Mouse (Mus musculus): Measurements from ENCODE around the gene Atox1. TPM values are rescaled to one million over a fixed set of nuclear protein-coding genes. Genes with fewer than 3 reads are reported as not detected.

The Atox1 gene
- polyA plus RNA-seq, 1 experiment from 2014 or later: 507 TPM

- H3K36me3 ChIP-seq (ENCODE audit: control insufficient read depth, insufficient read depth, low read length): peaks cover 19% of the 10 kb centered on the region
These were observed 14.5 kb downstream of the Atox1 start for GRCm38 (mm10) chr11:55446579-55446978.

GRCm38 (mm10) chr11:55444772-55445171, 16.3 kb downstream of the Atox1 start:
- 0 out of 2 replicates have a peak, but pooled peaks have one; percentile 15 for ATAC-seq (ENCODE audit: insufficient number of reproducible peaks, insufficient read depth, low FRiP score, low read depth)
- Histone ChIP-seq H3K36me3 (ENCODE audit: control insufficient read depth, insufficient read depth, low read length) (peaks cover 9% of the 10 kb centered on the region; the same call in 1 of the 2 replicates), H3K4me2 (replicated peaks; ENCODE audit: low read depth, low read length) (no peak overlapping the region), H3K27ac (ENCODE audit: low read length) (peak overlapping the region; percentile 55; the same call in 1 of the 2 replicates), H3K9me3 (ENCODE audit: control insufficient read depth, low read depth, low read length) (no peaks in the 10 kb centered on the region), H3K4me3 (ENCODE audit: low read depth, low read length) (no peak overlapping the region), H3K27me3 (ENCODE audit: control insufficient read depth, insufficient read depth, low read length) (no peaks in the 10 kb centered on the region), H3K9ac (replicated peaks; ENCODE audit: low read depth, low read length) (no peak overlapping the region), H3K4me1 (ENCODE audit: control insufficient read depth, insufficient read depth, low read length) (0 out of 2 replicates have a peak, but pooled peaks cover 3% of the 10 kb centered on the region)
- 0% methylated on average over 1 of the region's 1 CpGs for WGBS

More at GRCm38 (mm10) chr11:55446579-55446978, 14.5 kb downstream of the Atox1 start:
- no peaks in the 10 kb centered on the region for H3K9me3 ChIP-seq (ENCODE audit: control insufficient read depth, low read depth, low read length)
- 13% methylated on average over 4 of the region's 4 CpGs for WGBS
- peak overlapping the region; percentile 66; the same call in 1 of the 2 replicates for H3K27ac ChIP-seq (ENCODE audit: low read length)
- H3K4me2 ChIP-seq (replicated peaks; ENCODE audit: low read depth, low read length): no peak overlapping the region
- peak; percentile 70; the same call in 1 of the 2 replicates for ATAC-seq (ENCODE audit: insufficient number of reproducible peaks, insufficient read depth, low FRiP score, low read depth)
- H3K9ac ChIP-seq (replicated peaks; ENCODE audit: low read depth, low read length): no peak overlapping the region
- no peaks in the 10 kb centered on the region for H3K27me3 ChIP-seq (ENCODE audit: control insufficient read depth, insufficient read depth, low read length)
- no peak overlapping the region for H3K4me3 ChIP-seq (ENCODE audit: low read depth, low read length)
- H3K4me1 ChIP-seq (ENCODE audit: control insufficient read depth, insufficient read depth, low read length): 0 out of 2 replicates have a peak, but pooled peaks cover 3% of the 10 kb centered on the region

GRCm38 (mm10) chr11:55439718-55440117, 21.3 kb downstream of the Atox1 start:
- WGBS: 53% methylated on average over 5 of the region's 5 CpGs
- ATAC-seq (ENCODE audit: insufficient number of reproducible peaks, insufficient read depth, low FRiP score, low read depth): no peak

GRCm38 (mm10) chr11:55438031-55438430, 23.0 kb downstream of the Atox1 start:
- WGBS: 22% methylated on average over 4 of the region's 4 CpGs
- Histone ChIP-seq H3K4me2 (replicated peaks; ENCODE audit: low read depth, low read length) (no peak overlapping the region), H3K4me3 (ENCODE audit: low read depth, low read length) (no peak overlapping the region), H3K27me3 (ENCODE audit: control insufficient read depth, insufficient read depth, low read length) (no peaks in the 10 kb centered on the region), H3K36me3 (ENCODE audit: control insufficient read depth, insufficient read depth, low read length) (no peaks in the 10 kb centered on the region), H3K27ac (ENCODE audit: low read length) (no peak overlapping the region), H3K9me3 (ENCODE audit: control insufficient read depth, low read depth, low read length) (no peaks in the 10 kb centered on the region), H3K4me1 (ENCODE audit: control insufficient read depth, insufficient read depth, low read length) (peaks cover 4% of the 10 kb centered on the region; the same call in 1 of the 2 replicates), H3K9ac (replicated peaks; ENCODE audit: low read depth, low read length) (no peak overlapping the region)
- ATAC-seq (ENCODE audit: insufficient number of reproducible peaks, insufficient read depth, low FRiP score, low read depth): no peak

More at GRCm38 (mm10) chr11:55439718-55440117, 21.3 kb downstream of the Atox1 start:
- Histone ChIP-seq H3K9me3 (ENCODE audit: control insufficient read depth, low read depth, low read length) (no peaks in the 10 kb centered on the region), H3K9ac (replicated peaks; ENCODE audit: low read depth, low read length) (no peak overlapping the region), H3K36me3 (ENCODE audit: control insufficient read depth, insufficient read depth, low read length) (no peaks in the 10 kb centered on the region), H3K27me3 (ENCODE audit: control insufficient read depth, insufficient read depth, low read length) (no peaks in the 10 kb centered on the region), H3K27ac (ENCODE audit: low read length) (no peak overlapping the region), H3K4me1 (ENCODE audit: control insufficient read depth, insufficient read depth, low read length) (peaks cover 2% of the 10 kb centered on the region; the same call in 1 of the 2 replicates), H3K4me3 (ENCODE audit: low read depth, low read length) (no peak overlapping the region), H3K4me2 (replicated peaks; ENCODE audit: low read depth, low read length) (no peak overlapping the region)

GRCm38 (mm10) chr11:55436089-55436488, 24.9 kb downstream of the Atox1 start:
- Histone ChIP-seq H3K27me3 (ENCODE audit: control insufficient read depth, insufficient read depth, low read length) (no peaks in the 10 kb centered on the region), H3K9me3 (ENCODE audit: control insufficient read depth, low read depth, low read length) (no peaks in the 10 kb centered on the region), H3K27ac (ENCODE audit: low read length) (no peak overlapping the region), H3K4me1 (ENCODE audit: control insufficient read depth, insufficient read depth, low read length) (peaks cover 8% of the 10 kb centered on the region; the same call in 1 of the 2 replicates), H3K36me3 (ENCODE audit: control insufficient read depth, insufficient read depth, low read length) (no peaks in the 10 kb centered on the region), H3K9ac (replicated peaks; ENCODE audit: low read depth, low read length) (no peak overlapping the region), H3K4me2 (replicated peaks; ENCODE audit: low read depth, low read length) (no peak overlapping the region), H3K4me3 (ENCODE audit: low read depth, low read length) (no peak overlapping the region)
- 80% methylated on average over 6 of the region's 6 CpGs for WGBS
- no peak for ATAC-seq (ENCODE audit: insufficient number of reproducible peaks, insufficient read depth, low FRiP score, low read depth)

GRCm38 (mm10) chr11:55432981-55433380, 28.1 kb downstream of the Atox1 start:
- H3K9ac ChIP-seq (replicated peaks; ENCODE audit: low read depth, low read length): no peak overlapping the region

GRCm38 (mm10) chr11:55429973-55430372, 31.1 kb downstream of the Atox1 start:
- Histone ChIP-seq H3K27ac (ENCODE audit: low read length) (no peak overlapping the region), H3K9ac (replicated peaks; ENCODE audit: low read depth, low read length) (no peak overlapping the region), H3K4me1 (ENCODE audit: control insufficient read depth, insufficient read depth, low read length) (peaks cover 16% of the 10 kb centered on the region; the same call in 1 of the 2 replicates), H3K9me3 (ENCODE audit: control insufficient read depth, low read depth, low read length) (no peaks in the 10 kb centered on the region), H3K36me3 (ENCODE audit: control insufficient read depth, insufficient read depth, low read length) (no peaks in the 10 kb centered on the region), H3K4me3 (ENCODE audit: low read depth, low read length) (no peak overlapping the region), H3K27me3 (ENCODE audit: control insufficient read depth, insufficient read depth, low read length) (no peaks in the 10 kb centered on the region), H3K4me2 (replicated peaks; ENCODE audit: low read depth, low read length) (no peak overlapping the region)
- no peak for ATAC-seq (ENCODE audit: insufficient number of reproducible peaks, insufficient read depth, low FRiP score, low read depth)
- 85% methylated on average over 2 of the region's 2 CpGs for WGBS

More at GRCm38 (mm10) chr11:55432981-55433380, 28.1 kb downstream of the Atox1 start:
- no peak for ATAC-seq (ENCODE audit: insufficient number of reproducible peaks, insufficient read depth, low FRiP score, low read depth)
- 35% methylated on average over 3 of the region's 3 CpGs for WGBS
- Histone ChIP-seq H3K4me3 (ENCODE audit: low read depth, low read length) (no peak overlapping the region), H3K4me1 (ENCODE audit: control insufficient read depth, insufficient read depth, low read length) (peaks cover 14% of the 10 kb centered on the region; the same call in 1 of the 2 replicates), H3K27me3 (ENCODE audit: control insufficient read depth, insufficient read depth, low read length) (no peaks in the 10 kb centered on the region), H3K36me3 (ENCODE audit: control insufficient read depth, insufficient read depth, low read length) (no peaks in the 10 kb centered on the region), H3K9me3 (ENCODE audit: control insufficient read depth, low read depth, low read length) (no peaks in the 10 kb centered on the region), H3K27ac (ENCODE audit: low read length) (peak overlapping the region; percentile 72; the same call in 1 of the 2 replicates), H3K4me2 (replicated peaks; ENCODE audit: low read depth, low read length) (no peak overlapping the region)

- no peaks in the 10 kb centered on the region for H3K27me3 ChIP-seq (ENCODE audit: control insufficient read depth, insufficient read depth, low read length)
- H3K27ac ChIP-seq (ENCODE audit: low read length): peak overlapping the region; percentile 94
- H3K36me3 ChIP-seq (ENCODE audit: control insufficient read depth, insufficient read depth, low read length): no peaks in the 10 kb centered on the region
- peak overlapping the region; percentile 10; the same call in 1 of the 2 replicates for H3K4me2 ChIP-seq (replicated peaks; ENCODE audit: low read depth, low read length)
- no peak overlapping the region for H3K9ac ChIP-seq (replicated peaks; ENCODE audit: low read depth, low read length)
- no peaks in the 10 kb centered on the region for H3K9me3 ChIP-seq (ENCODE audit: control insufficient read depth, low read depth, low read length)
- peak; percentile 91 for ATAC-seq (ENCODE audit: insufficient number of reproducible peaks, insufficient read depth, low FRiP score, low read depth)
- 22% methylated on average over 16 of the region's 16 CpGs for whole genome bisulfite sequencing
- peaks cover 31% of the 10 kb centered on the region; the same call in 1 of the 2 replicates for H3K4me1 ChIP-seq (ENCODE audit: control insufficient read depth, insufficient read depth, low read length)
- no peak overlapping the region for H3K4me3 ChIP-seq (ENCODE audit: low read depth, low read length)
These were observed 32.6 kb downstream of the Atox1 start for GRCm38 (mm10) chr11:55428186-55429012.
